Mouse (Mus musculus) kidney, adult 2 months (tissue): ENCODE data around the gene Bcl6.

ENCODE experiments used
- CTCF ChIP-seq: fragments of 200-500 bp; conservative IDR thresholded peaks from 2 replicates; pipeline ENCODE4 v1.5.1; 2011; ENCODE audit warnings: low read depth, mild to moderate bottlenecking, control low read depth, low read length, moderate library complexity, mixed read lengths; ENCODE audit not compliant: insufficient read depth, insufficient read length
- POLR2A ChIP-seq: fragments of 200-500 bp; IDR thresholded peaks from one replicate; pipeline ENCODE4 v1.6.1; 2011; ENCODE audit warnings: low read depth, low read length, control low read depth

DNA sequence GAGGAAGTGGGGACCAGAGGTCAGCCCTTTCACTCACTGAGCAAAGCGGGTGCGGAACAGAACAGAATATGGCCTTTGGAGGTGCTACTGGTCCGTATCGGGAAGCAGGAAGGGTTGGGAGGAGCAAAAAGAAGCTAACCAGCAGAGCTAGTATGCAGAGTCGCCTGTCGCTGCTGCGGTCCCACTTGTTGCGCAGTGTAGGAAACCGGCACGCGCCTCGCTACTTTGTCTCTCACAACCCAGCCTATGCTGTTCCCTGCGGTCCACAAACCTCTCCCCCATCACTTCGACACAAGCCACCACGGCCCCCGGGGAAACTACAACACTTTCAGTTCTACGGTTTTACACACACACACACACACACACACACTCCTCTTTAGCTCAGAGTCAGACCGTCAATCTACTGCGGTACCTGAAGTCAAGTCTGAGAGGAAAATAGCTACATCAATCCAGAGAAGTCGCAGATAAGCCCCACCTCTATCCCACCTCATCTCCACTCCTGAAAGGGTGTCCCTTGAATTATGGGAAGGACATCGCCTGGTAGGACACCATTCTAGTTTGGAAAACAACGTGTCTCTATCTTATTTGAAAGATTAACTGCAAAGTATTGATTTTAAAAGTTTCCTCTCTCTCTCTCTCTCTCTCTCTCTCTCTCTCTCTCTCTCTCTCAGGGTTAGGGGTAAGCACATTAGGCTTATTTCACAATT lies 3.7 kb downstream of the Bcl6 start:
- TF ChIP-seq CTCF = 0 out of 2 replicates have a peak, but pooled peaks have one; percentile 1
- peak; percentile 71 for TF ChIP-seq POLR2A
